Mouse (Mus musculus) stomach, postnatal 0 days (tissue): ENCODE results near the gene Fbxo42.

Source experiments
- CTCF ChIP-seq: IDR thresholded peaks from 2 replicates; pipeline ENCODE4 v1.5.1; 2016; ENCODE audit warnings: antibody characterized with exemption, low read depth, mild to moderate bottlenecking, moderate library complexity
- EP300 ChIP-seq: optimal IDR thresholded peaks from 2 replicates; pipeline ENCODE3; 2016; ENCODE audit warnings: antibody characterized with exemption

DNA sequence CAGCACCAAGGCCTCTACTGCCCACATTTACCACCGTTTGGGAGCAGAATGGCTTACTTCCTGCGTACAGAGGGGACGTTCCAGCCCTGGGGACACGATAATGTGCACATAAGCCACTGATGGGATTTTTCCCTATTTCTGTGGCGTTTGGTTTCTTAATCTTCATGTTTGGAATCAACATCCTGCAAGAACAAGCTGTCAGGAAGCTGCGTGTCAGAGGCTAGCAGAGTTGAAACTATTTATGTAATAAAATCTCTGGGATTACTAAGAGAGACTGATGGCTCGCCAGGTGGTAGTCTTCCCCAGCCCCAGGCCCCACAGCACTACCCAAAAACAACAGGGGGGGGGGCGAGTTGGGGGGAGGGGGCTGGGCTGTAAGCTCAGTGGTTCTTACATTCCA, 14.5 kb upstream of the Fbxo42 start:
- TF ChIP-seq CTCF (no peak), EP300 (no peak)
